Mouse (Mus musculus) limb, embryonic 11.5 days (tissue): Measurements from ENCODE around the gene Pde4d. TPM values are rescaled to one million over a fixed set of nuclear protein-coding genes. Genes with fewer than 3 reads are reported as not detected.
A peak's percentile ranks its signal among the peaks of the same experiment; 100 is the strongest.

Experiments
- ATAC-seq: fragments of 200-750 bp; cut with Nextera tagmentation; 2 replicates; pipeline ENCODE4 v1.8.0; 2017; ENCODE audit warnings: low read depth; ENCODE audit not compliant: insufficient number of reproducible peaks, low FRiP score, low TSS enrichment
- DNase-seq: peaks from one replicate; pipeline ENCODE4 v3.0.0-alpha.2; 2015; ENCODE audit warnings: low spot score
- H3K27ac ChIP-seq: fragments of 300-500 bp; sonication (generic); replicated peaks from 2 replicates; pipeline ENCODE4 v1.5.1; 2014; ENCODE audit warnings: low read depth, mild to moderate bottlenecking, low read length
- H3K27me3 ChIP-seq: fragments of 300-500 bp; sonication (generic); 2 replicates; pipeline ENCODE4 v1.6.1; 2014; ENCODE audit warnings: mild to moderate bottlenecking, low read length, mixed read lengths; ENCODE audit not compliant: control insufficient read depth, insufficient read depth
- H3K36me3 ChIP-seq: fragments of 300-500 bp; sonication (generic); 2 replicates; pipeline ENCODE4 v1.6.1; 2014; ENCODE audit warnings: mild to moderate bottlenecking, low read length, moderate library complexity, mixed read lengths; ENCODE audit not compliant: control insufficient read depth, insufficient read depth
- H3K4me1 ChIP-seq: fragments of 300-500 bp; sonication (generic); 2 replicates; pipeline ENCODE4 v1.6.1; 2014; ENCODE audit warnings: low read length, mixed read lengths; ENCODE audit not compliant: control insufficient read depth, insufficient read depth
- H3K4me2 ChIP-seq: fragments of 300-500 bp; sonication (generic); 2 replicates; pipeline ENCODE4 v1.6.1; 2014; ENCODE audit warnings: low read depth, mild to moderate bottlenecking, moderate library complexity; ENCODE audit not compliant: severe bottlenecking
- H3K4me3 ChIP-seq: fragments of 300-500 bp; sonication (generic); 2 replicates; pipeline ENCODE4 v1.5.1; 2014; ENCODE audit warnings: low read depth, low read length
- H3K9ac ChIP-seq: fragments of 300-500 bp; sonication (generic); 2 replicates; pipeline ENCODE4 v1.6.1; 2014; ENCODE audit warnings: mild to moderate bottlenecking, low read length
- H3K9me3 ChIP-seq: fragments of 300-500 bp; sonication (generic); 2 replicates; pipeline ENCODE4 v1.6.1; 2016; ENCODE audit warnings: low read length; ENCODE audit not compliant: control insufficient read depth
- WGBS: fragments of 180-500 bp; shearing (Covaris S2); extraction: QIAGEN DNeasy Blood & Tissue Kit; methylation state at CpG from one replicate; pipeline ENCODE4 v1.1.7; 2014; 5-methylcytosine and 5-hydroxymethylcytosine counted together
- polyA plus RNA-seq: library from polyadenylated mRNA; unstranded; fragments of >200 nt; fragmentation: Nextera tagmentation; extraction: Ambion mirVana; gene quantifications from 2 replicates; pipeline ENCODE4 v1.2.1, GENCODE M21; 2014

The Pde4d gene
- polyA plus RNA-seq, 1 experiment from 2014 or later, result 13.3 TPM

GRCm38 (mm10) chr13:108497768-108498167, 48.0 kb downstream of the Pde4d start:
- Histone ChIP-seq H3K4me1 (0 out of 2 replicates have a peak, but pooled peaks cover 3% of the 10 kb centered on the region), H3K27ac (no peak overlapping the region), H3K4me3 (no peak overlapping the region), H3K27me3 (no peaks in the 10 kb centered on the region), H3K9ac (no peak overlapping the region), H3K36me3 (no peaks in the 10 kb centered on the region), H3K4me2 (no peak overlapping the region), H3K9me3 (no peaks in the 10 kb centered on the region)
- DNase-seq (no peak), ATAC-seq (no peak)
- WGBS, result 73% methylated on average over 8 of the region's 8 CpGs

GRCm38 (mm10) chr13:108498247-108498743, 48.5 kb downstream of the Pde4d start:
- no peak overlapping the region for H3K9ac ChIP-seq
- ATAC-seq (peak; percentile 38; the same call in 1 of the 2 replicates), DNase-seq (peak; percentile 33)
- H3K27me3 ChIP-seq, result no peaks in the 10 kb centered on the region
- 0 out of 2 replicates have a peak, but pooled peaks cover 3% of the 10 kb centered on the region for H3K4me1 ChIP-seq
- H3K36me3 ChIP-seq, result no peaks in the 10 kb centered on the region
- no peak overlapping the region for H3K4me3 ChIP-seq
- no peak overlapping the region for H3K27ac ChIP-seq
- H3K9me3 ChIP-seq, result no peaks in the 10 kb centered on the region
- 42% methylated on average over 9 of the region's 9 CpGs for WGBS
- no peak overlapping the region for H3K4me2 ChIP-seq

GRCm38 (mm10) chr13:108498773-108499313, 49.1 kb downstream of the Pde4d start:
- H3K4me3 ChIP-seq, result no peak overlapping the region
- no peaks in the 10 kb centered on the region for H3K27me3 ChIP-seq
- no peak overlapping the region for H3K4me2 ChIP-seq
- 0 out of 2 replicates have a peak, but pooled peaks cover 3% of the 10 kb centered on the region for H3K4me1 ChIP-seq
- no peaks in the 10 kb centered on the region for H3K9me3 ChIP-seq
- WGBS, result 33% methylated on average over 9 of the region's 9 CpGs
- ATAC-seq (no peak), DNase-seq (peak; percentile 30)
- H3K36me3 ChIP-seq, result no peaks in the 10 kb centered on the region
- H3K27ac ChIP-seq, result no peak overlapping the region
- no peak overlapping the region for H3K9ac ChIP-seq

GRCm38 (mm10) chr13:108501386-108501785, 51.6 kb downstream of the Pde4d start:
- 0 out of 2 replicates have a peak, but pooled peaks cover 3% of the 10 kb centered on the region for H3K4me1 ChIP-seq
- no peak for ATAC-seq
- no peaks in the 10 kb centered on the region for H3K27me3 ChIP-seq
- no peak overlapping the region for H3K4me2 ChIP-seq
- no peaks in the 10 kb centered on the region for H3K36me3 ChIP-seq
- no peaks in the 10 kb centered on the region for H3K9me3 ChIP-seq
- DNase-seq, result no peak
- no peak overlapping the region for H3K4me3 ChIP-seq
- WGBS, result 58% methylated on average over 1 of the region's 1 CpGs
- no peak overlapping the region for H3K27ac ChIP-seq
- no peak overlapping the region for H3K9ac ChIP-seq

DNA sequence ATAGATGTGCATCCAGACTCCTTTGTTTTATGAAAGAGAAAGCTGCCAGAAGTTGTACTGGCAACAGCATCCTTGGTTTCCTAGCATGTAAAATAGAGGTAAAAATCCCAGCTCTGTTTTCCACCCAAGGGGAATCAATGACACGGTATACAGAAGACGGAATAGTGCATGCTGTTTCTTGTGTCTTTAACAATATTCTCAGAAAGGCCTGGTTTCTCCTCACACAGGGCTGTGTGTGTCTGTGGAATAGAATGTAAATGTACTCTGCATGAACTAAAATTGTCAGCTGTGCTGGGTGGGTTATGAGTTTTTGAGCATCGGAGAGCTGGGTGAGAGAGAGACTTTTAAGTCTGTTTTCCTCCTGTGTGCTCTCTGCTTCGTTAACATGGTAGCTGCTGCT, 74.8 kb downstream of the Pde4d start:
- no peak overlapping the region for H3K4me3 ChIP-seq
- no peak for ATAC-seq
- WGBS, result 76% methylated on average over 4 of the region's 4 CpGs

DNA sequence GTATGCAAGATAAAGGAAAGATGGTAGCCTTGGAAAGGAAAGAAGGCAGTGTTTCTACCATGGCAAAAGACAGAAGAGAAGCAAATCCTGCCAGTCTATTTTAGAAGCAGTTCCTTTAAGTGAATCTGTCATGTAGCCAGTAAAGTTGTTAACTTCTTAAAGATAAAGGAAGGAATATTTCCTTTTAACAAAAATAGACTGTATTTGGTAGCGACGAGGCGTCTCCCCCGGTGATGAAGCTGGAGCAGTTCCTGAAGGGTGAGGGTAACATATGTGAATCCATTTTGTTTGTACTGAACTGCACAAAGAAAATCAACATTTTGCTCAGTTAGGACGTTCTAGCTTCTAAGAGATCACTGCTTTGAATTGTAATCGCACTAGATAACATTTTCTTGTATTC, 75.2 kb downstream of the Pde4d start:
- Histone ChIP-seq H3K4me3 (no peak overlapping the region), H3K9ac (no peak overlapping the region), H3K4me1 (no peaks in the 10 kb centered on the region), H3K27me3 (no peaks in the 10 kb centered on the region), H3K36me3 (no peaks in the 10 kb centered on the region), H3K27ac (no peak overlapping the region), H3K9me3 (no peaks in the 10 kb centered on the region), H3K4me2 (no peak overlapping the region)
- ATAC-seq (no peak), DNase-seq (no peak)
- WGBS, result 90% methylated on average over 6 of the region's 6 CpGs

More for the DNA sequence above, 74.8 kb downstream of the Pde4d start:
- no peak overlapping the region for H3K9ac ChIP-seq
- H3K27me3 ChIP-seq, result no peaks in the 10 kb centered on the region
- H3K9me3 ChIP-seq, result no peaks in the 10 kb centered on the region
- no peaks in the 10 kb centered on the region for H3K36me3 ChIP-seq
- H3K4me2 ChIP-seq, result no peak overlapping the region
- H3K27ac ChIP-seq, result no peak overlapping the region
- DNase-seq, result no peak
- no peaks in the 10 kb centered on the region for H3K4me1 ChIP-seq

DNA sequence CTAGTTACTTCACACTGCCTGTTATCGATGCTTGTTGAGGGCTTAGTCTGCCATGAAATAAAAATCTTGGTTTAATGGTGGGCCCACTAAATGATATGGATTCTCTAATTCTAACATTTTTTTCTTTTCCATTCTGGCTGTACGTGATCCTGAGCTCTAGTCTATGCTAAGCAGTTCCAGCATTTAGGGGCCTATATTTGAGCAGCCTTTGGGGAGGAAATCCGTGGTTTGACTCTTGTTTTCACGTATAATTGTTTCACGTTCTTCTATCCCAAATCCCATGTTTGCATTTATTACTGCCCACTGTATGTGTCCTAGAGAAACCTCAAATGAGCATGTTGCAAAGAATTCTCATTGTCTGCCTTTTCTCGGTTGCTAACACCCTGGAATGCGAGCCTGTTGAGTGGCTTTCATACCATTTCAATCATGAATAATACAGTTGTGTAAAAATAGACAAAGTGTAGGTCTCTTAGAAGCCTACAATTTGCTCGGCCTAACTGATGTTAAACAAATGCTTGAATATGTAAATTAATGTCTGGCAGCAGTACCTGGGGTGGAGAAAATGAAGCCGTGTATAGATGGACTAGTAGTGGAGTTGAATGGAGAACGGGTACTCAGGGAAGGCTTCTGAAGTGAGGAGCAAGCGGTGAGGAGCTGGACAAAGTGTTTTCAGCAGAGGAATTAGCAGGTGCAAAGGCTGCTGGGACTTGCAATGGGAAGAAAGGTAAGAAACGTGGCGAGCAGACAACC, 76.7 kb downstream of the Pde4d start:
- no peaks in the 10 kb centered on the region for H3K4me1 ChIP-seq
- H3K4me3 ChIP-seq, result no peak overlapping the region
- no peak overlapping the region for H3K27ac ChIP-seq
- no peaks in the 10 kb centered on the region for H3K27me3 ChIP-seq
- no peaks in the 10 kb centered on the region for H3K9me3 ChIP-seq
- no peak overlapping the region for H3K9ac ChIP-seq
- WGBS, result 92% methylated on average over 13 of the region's 13 CpGs
- ATAC-seq (no peak), DNase-seq (no peak)
- H3K4me2 ChIP-seq, result no peak overlapping the region
- H3K36me3 ChIP-seq, result no peaks in the 10 kb centered on the region

GRCm38 (mm10) chr13:108527090-108527770, 77.5 kb downstream of the Pde4d start:
- WGBS, result 90% methylated on average over 7 of the region's 7 CpGs

More at GRCm38 (mm10) chr13:108527090-108527770, 77.5 kb downstream of the Pde4d start:
- Histone ChIP-seq H3K27me3 (no peaks in the 10 kb centered on the region), H3K27ac (no peak overlapping the region), H3K9me3 (no peaks in the 10 kb centered on the region), H3K9ac (no peak overlapping the region), H3K36me3 (no peaks in the 10 kb centered on the region), H3K4me1 (no peaks in the 10 kb centered on the region), H3K4me3 (no peak overlapping the region), H3K4me2 (no peak overlapping the region)
- ATAC-seq, result no peak
- no peak for DNase-seq
